Mouse (Mus musculus) fat pad, adult 2 months (tissue): ENCODE results near the gene Rrm2.
"Not testable (repeated sequence)": the region's sequence is repeated elsewhere in the genome, so short reads cannot be mapped to it uniquely, and the experiment has no call there.

Experiments used
- DNase-seq: peaks from one replicate; pipeline ENCODE4 v3.0.0-alpha.2; 2011; ENCODE audit warnings: low read depth, low spot score; ENCODE audit errors: extremely low read depth

The Rrm2 gene

DNA sequence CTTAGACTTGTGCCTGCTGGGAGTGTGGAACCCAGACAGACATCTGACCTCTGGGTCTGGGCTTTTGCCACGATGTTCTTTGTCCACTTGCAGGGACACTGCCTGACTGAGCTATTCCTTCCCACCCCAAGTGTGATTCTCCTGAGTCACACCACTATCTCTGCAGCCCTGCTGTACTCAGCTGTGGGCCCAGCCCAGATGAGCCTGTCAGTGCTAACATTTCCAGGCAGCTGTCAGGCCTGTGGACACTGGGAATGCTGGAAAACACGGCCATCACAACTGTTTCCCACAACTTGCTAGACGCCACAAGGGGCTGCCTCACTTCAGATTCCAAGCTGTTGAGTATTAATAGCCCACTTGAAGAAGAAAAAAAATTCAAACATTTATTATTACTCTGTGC, 5.0 kb upstream of the Rrm2 start:
- DNase-seq = no peak

DNA sequence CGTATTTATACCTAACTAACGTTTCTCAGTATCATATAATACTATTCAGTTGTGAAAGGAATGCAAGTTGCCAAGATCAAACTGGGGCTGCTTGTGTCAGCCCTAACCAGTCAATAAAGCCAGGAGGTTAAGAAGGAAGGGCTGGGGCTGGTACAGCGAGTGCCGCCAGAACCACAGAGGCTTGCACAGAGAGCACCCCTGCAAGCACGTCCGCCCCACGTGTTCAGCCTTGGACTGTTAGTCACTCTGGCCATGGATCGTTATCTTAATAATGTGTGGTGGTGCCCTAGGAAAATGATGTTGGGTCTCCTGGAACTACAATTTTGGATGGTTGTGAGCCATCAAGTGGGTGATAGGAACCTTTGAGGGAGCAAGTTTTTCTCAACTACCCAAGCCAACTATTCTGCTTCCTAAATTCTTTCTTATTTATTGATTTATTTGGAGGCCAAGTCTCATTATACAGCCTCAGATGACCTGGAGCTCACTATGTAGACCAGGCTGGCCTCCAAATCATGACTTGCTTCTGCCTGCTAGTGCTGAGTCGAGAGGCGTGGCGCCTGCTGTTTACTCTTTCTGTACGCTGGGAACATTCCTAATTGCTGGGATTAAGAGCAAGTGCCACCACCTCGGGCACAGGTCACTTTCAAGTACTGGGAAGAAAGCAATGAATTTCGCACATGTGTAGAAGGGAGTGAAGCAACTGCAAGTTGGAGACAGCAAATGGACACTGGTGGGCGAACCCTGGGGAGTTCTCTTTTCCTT, 2.4 kb upstream of the Rrm2 start:
- DNase-seq = peak; percentile 84

DNA sequence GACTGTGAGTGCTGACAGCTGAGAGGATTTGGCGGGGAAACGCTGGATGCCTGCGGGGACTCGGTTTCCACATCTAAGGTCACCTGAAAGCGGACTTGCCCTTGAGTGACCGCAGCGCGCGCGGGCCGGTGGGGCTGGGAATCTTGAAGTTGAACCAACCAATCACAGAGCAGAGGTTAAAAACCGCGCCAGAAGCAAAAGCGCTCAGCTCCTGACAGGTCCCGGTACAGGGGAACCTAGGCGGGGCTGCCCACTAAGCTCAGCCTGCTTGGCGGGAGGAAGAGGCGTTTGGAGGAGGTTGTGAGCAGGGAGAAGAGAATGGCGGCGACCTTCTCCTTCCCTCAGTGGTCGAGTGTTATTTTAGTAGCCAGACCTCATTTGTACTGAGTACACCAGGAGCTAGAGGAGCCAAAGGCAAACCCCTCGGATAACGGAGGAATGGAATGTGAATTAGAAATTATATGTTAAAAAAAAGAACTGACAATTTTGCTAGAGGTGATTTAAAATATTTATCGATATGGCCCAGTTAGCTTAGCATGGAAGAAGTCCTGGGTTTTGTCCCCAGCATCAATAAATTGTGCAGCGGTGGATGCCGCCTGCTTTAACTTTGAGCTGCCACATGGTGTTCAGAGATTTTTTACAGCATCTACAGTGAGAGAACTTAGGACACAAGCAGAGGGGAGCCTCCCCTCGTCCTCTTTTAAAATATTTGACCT, 1.1 kb upstream of the Rrm2 start:
- no peak for DNase-seq

DNA sequence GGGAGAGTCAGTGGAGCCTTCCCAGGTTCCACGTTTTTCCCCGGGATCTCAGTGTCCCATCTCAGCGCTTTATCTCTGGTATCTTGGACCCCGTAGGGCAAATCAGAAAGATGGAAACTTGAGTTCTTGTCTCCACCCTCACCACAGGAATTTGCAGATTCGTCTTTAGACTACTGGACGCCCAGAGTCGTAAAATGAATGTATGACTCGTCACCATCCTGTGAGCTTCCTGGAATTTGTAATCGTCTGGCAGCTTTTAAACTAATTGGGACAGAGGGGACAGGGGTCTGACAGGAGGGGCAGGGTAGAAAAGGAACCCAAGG, 600 bp upstream of the Rrm2 start:
- no peak for DNase-seq

DNA sequence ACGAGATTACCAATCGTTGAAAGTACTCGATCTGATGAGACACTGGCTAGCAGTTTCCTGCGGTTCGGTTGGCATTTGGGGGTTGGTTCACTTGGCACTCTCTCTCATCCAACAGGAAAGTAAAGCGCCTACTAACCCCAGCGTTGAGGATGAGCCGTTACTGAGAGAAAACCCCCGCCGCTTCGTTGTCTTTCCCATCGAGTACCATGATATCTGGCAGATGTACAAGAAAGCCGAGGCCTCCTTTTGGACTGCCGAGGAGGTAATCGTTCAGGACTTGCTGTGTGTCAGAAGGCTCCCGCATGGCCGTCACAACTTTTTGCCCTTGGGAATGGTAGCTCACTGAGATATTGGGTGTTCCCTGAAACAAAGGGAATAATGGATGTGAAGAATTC, 780 bp downstream of the Rrm2 start:
- DNase-seq = no peak

DNA sequence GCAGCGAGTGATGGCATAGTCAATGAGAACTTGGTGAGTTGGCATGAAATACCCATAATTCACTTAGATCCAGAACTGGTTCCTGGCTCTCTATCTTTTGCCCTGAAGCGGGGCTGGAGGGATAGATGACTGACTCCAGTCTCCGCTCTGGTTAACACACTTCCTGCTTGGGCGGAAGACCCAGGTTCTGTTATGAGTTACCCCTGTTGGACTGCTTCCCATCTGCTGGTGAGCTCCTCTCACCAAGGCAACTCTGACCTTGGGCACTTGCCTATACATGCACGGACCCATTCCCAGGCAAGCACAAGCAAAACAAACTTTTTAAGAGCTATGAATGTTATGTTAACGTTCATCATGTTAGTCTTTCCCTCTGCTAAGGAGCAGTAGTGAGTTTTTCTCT, 1.4 kb downstream of the Rrm2 start:
- DNase-seq = no peak

DNA sequence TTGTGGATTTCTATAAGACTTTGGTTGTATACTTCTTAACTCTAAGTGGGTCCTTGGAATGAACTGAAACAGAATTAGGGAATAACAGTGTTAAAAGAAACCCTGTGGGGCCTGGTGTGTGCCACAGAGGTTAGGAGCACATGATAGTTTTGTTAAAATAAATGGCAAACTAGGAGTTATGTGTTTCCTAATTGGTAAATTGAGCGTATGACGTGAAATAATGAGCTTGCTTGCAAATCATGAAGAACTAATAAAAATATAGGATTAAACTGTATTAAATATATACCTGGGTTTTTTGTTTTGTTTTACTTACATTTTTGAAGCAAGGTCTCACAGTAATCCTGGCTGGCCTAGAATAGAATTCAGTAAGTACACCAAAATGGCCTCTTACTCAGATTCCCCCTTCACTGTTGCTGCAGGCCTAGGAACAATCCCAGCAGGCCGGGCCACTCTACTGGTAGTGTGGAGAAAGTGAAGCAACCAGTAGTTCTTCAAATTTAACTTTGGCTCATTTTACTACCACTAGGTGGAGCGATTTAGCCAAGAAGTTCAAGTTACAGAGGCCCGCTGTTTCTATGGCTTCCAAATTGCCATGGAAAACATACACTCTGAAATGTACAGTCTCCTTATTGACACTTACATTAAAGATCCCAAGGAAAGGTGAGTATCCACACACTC, 1.9 kb downstream of the Rrm2 start:
- no peak for DNase-seq

DNA sequence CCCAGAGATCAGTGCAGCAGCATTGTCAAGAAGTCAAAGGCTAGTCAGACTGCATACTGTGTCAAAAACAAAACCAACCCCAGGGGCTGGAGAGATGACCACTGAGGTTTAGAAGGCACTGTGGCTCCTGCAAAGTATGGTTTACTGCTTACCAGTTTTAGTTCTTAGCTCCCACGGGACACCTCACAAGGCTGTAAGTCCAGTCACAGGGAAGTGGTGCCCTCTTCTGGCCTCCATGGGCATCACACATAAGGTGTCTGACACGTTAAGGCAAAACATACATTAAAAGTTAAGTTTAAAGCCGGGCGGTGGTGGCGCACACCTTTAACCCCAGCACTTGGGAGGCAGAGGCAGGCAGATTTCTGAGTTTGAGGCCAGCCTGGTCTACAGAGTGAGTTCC, 2.6 kb downstream of the Rrm2 start:
- DNase-seq = no peak

DNA sequence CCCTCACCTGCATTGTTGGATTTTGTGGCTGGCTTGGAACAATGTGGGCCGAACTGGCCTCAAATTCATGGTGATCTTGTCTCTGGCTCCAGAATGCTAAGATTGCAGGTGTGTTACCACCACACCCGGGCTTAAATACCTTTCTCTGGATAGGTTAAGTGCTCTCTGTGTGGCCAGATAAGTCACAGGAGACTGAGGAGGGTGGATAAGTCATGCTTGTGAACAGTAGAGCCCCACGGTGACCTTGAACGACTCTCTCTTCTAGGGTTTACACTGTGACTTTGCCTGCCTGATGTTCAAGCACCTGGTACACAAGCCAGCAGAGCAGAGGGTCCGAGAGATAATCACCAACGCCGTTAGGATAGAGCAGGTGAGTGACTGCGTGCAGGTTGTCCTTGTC, 4.4 kb downstream of the Rrm2 start:
- no peak for DNase-seq

DNA sequence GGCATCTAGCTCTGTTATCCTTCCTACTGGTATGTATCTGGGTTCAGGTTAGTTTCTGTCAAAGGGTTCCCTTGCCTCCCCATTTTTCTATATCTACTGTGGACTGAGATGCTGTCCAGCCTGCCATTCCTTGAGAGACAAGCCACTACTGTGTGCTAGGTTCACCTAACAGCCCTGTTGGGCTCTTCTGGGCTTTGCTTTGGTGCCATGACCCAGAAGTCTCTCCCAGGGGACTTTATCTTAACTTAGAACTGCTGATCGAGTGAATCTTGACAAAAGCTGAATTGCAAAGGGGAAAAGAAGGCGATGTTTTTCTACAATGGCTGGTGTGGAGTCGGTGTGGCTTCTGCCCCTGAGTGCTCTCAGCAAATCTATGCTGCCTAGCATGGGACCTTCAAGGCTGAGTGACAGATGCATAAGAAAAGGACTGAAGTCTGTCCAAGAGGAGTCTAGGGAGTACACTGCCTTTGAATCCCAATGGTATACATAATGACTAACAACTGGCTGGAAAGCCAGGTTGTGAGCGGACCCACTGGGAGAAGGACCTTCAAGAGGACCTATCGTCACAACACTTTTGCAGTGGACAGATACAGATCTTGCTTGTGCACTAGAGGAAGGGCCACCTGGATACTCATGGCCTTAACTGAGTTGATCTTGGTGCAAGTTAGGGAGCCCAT, 6.7 kb downstream of the Rrm2 start:
- DNase-seq = no peak

DNA sequence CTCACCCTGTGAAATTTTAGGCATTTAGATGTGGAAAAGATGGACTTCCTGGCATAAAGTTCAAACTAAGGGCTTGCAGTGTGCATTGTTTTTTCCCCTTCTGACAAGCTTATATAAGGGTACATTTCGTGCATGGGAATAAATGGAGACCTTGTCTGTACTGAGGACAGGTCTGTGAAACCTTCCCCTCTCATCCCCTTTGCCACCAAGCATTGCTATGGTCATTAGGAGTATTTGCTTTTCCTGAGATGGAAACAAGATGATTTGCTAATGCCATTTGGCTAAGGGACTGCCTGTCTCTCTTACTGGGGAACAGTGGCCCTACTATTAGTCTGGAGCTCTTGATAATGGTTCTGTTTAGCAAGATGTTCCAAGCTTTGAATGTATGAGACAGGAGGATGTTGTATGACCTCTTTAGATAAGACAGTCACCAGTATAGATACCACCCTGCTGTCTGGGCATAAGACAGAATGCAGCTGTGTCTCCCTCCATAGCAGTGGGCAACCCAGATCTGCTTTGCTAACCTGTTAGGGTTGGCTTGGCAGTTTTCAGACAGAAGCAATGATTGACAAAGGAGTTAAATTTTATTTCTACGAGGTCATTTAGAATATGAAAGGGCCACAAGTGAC, 7.3 kb downstream of the Rrm2 start:
- DNase-seq = no peak

DNA sequence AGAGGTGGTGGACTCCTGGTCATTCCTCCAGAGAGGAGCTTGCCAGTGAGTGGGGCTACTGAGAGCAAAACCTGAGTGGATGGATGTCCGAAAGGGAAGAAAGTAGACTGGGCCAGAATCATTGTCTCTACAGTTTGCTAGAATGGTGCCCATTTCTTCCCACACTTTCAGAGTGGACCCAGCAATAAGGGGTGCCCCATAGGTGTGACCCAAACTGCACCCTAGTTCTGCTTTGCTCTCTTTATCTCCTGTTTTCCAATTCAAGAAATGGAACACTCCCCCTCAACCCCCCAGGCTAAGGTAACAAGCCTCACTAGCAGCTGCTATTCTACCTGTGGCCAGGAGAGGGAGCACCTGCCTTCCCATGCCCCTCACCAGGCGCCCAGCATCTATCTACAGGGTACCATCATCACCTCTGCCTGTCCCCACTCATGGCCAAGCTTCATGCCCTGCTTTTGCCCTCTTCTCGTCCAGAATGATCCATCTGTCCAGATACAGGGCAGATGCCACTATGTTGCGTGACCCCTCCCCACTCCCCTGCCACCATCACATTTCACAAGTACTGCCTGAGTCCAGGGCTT, 8.8 kb downstream of the Rrm2 start:
- no peak for DNase-seq

DNA sequence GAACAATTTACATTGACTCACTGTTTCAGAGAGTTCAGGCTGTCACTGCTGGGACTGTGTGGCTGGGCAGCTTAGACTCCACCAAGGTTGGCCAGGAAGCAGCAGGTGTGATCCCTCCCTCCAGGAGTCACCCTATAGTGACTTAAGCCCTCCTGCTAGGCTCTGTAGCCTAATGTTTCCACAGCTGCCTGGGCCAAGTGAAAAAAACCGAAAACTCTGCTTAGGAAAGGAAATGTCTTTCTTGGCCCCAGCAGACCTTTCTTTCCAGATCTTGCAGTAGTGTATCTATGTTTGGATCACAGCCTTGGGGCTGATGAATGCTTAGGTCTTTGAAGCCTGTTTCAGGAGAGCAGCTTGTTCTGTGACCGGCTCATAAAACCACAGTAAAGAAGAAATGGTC, 15.4 kb downstream of the Rrm2 start:
- peak; percentile 94 for DNase-seq

DNA sequence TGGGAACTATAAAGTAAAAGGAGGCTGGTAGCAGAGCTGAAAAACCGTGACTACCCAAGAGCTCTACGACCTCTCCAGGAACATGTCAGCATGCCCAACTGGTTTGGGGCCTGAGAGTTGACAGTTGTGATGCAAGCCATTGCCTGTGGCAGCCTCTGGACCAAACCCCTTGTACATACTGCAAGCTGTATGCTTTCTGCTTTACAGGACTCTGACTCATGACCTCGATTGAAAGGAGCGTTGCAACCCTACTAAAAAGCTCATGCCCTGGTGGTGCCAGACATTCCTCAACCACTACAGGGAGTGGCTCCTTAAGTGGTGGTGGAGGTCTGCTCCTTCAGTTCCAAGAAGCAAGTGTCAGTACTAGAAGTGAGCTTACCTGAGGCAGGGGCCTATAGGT, 15.8 kb downstream of the Rrm2 start:
- DNase-seq = peak; percentile 88

DNA sequence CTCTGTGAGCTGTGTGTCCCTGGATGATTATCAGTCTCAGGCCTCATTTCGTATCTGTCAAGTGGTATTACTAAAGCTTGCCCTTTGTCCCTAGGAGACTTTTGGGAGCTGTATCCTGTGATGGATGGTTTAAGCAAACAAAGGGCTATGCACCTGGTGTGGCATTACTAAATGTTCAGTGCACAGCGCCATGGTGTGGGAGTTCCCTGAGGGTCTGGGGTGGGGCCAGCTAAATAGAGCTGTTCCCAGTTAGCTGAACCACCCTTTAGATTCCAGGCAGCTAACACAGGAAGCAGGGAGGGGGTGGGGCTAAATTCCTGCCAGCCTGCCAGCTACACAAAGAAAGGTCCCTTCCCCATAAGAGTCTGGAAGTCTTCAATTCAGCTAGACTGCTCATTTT, 16.3 kb downstream of the Rrm2 start:
- DNase-seq = peak; percentile 93

DNA sequence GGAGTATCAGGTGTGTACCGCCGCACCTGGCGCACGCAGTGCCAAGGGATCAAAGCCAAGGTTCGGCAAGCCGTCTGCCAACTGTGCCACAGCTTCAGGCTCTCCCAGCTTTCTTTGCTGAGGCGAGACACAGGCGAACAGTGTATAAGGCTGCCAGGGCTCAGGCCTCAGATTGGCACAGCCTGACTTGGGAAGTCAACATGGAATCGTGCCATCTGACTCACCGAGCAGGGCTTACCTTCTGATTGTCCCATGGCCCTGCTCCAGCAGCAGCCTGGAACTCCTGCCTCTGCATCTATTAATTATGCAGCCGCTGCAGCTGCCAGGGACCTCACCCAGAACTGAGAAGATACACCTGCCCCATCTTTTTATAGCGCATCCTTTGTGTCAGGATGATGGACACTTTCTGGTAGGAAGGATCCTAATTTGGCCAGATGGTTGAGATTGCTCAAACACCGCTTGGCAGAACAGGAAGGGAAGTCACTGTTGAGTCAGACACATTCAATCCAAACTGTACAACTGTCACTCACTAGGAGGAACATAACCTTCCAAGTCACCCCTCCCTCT, 26.9 kb downstream of the Rrm2 start:
- peak; percentile 97 for DNase-seq

DNA sequence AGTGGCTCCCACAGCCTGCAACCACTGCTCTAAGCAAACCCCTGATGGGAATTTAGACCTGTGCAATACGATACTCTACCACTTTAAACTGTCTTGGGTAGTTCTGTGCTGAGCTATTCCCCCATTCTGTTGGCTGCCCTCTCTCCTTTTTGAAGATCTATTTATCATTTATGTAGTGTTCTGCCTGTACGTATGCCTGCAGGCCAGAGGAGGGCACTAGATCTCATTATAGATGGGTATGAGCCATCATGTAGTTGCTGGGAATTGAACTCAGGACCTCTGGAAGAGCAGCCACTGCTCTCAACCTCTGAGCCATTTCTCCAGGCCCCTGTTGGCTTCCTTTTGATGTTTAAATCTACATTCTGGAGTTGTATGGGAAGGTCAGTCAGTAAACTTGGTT, 28.9 kb downstream of the Rrm2 start:
- no peak for DNase-seq

DNA sequence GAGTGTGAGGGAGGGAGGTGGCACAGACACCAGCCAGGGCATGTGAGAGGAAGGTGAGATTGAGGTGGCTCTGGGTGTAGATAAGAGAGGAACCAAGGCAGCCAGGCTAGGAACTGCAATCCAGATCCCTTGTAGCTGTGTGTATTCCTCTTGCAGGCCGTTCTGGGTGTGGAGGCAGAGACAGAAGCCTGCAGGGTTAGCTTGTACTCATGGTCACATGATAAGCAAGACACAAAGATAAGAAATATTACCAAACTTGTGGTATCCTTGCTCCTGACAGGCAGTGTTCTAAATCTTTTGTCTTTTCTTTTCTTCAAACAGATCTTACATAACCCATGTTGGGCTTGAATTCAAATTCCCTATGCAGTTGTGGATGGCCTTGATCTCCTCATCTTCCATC, 31.9 kb downstream of the Rrm2 start:
- no peak for DNase-seq

DNA sequence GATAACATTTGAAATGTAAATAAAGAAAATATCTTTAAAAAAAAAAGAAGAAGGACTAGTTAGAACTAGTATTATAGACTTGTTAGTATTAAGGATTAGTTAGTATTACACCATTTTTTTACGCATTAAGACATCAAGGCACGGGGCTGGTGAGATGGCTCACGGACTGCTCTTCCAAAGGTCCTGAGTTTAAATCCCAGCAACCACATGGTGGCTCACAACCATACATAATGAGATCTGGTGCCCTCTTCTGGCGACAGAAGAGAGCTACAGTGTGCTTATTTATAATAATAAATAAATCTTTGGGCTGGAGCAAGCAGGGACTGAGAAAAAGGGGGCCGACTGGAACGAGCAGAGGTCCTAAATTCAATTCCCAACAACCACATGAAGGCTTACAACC, 33.5 kb downstream of the Rrm2 start:
- not testable (repeated sequence) for DNase-seq

DNA sequence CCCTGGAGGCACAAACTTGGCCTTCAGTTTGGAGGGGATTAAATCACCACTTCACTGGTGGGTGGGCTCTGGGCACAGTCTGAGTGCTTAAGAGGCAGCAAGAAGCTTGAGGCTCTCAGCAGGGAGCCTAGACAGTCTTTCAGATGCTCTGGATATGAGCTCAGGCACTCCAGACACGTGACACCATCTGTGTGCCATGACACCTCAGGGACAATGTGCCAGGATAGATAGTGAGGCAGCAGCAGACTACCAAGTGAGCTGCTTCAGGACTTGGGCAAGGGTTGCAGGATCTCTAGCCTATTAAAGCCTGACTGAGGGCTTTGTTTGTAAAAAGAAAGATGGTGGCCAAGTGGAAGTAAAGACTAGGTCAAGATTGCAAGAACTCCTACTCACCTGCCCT, 36.3 kb downstream of the Rrm2 start:
- DNase-seq = no peak
